Mouse (Mus musculus): ENCODE results near the gene Lrsam1. TPM values are rescaled to one million over a fixed set of nuclear protein-coding genes. Genes with fewer than 3 reads are reported as not detected.

Gene Lrsam1
- polyA plus RNA-seq, 1 experiment from 2014 or later = 7.4 TPM

DNA sequence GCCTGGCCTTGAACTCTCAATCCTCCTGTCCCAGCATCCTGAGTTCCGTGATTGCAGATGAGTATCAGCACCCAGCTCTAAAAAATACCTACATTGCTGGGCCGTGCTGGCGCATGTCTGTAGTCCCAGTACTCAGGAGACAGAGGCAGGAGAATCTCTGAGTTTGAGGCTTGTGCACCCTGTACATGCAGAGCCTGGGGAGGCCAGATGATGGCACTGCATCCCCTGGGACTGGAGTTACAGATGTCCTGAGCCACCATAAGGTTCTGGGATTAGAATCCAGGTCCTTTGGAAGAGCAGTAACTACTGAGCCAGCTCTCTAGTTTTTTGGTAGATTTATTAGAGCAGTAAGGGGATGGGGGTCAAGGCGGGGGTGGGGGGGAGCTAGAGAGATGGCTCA is 20.9 kb downstream of the Lrsam1 start:
- Histone ChIP-seq H3K27ac (replicated peaks in 1 of 2; ENCODE audit: control insufficient read depth in 1 of 2, insufficient read depth in 1 of 2, low read depth in 2 of 2, low read length in 2 of 2) (no peak overlapping the region), H3K4me2 (ENCODE audit: low read length) (no peak overlapping the region), H3K9me3 (ENCODE audit: control insufficient read depth, low read length) (no peaks in the 10 kb centered on the region), H3K27me3 (ENCODE audit: control insufficient read depth, insufficient read depth, low read length) (no peaks in the 10 kb centered on the region), H3K4me1 (ENCODE audit: control insufficient read depth in 2 of 2, insufficient read depth in 2 of 2, low read length in 2 of 2) (no peaks in the 10 kb centered on the region), H3K9ac (ENCODE audit: low read length) (no peak overlapping the region), H3K36me3 (ENCODE audit: control insufficient read depth, insufficient read depth, low read length) (peaks cover 80% of the 10 kb centered on the region), H3K4me3 (ENCODE audit: control insufficient read depth in 1 of 2, insufficient read depth in 1 of 2, low read depth in 1 of 2, low read length in 2 of 2) (no peak overlapping the region)
- ATAC-seq (ENCODE audit: insufficient number of reproducible peaks, insufficient read depth, low FRiP score, low read depth) = no peak
- WGBS = 95% methylated on average over 4 of the region's 4 CpGs

- Histone ChIP-seq H3K9me3 (ENCODE audit: control insufficient read depth, low read length) (no peaks in the 10 kb centered on the region), H3K4me3 (ENCODE audit: control insufficient read depth in 1 of 2, insufficient read depth in 1 of 2, low read depth in 1 of 2, low read length in 2 of 2) (no peak overlapping the region), H3K27ac (replicated peaks in 1 of 2; ENCODE audit: control insufficient read depth in 1 of 2, insufficient read depth in 1 of 2, low read depth in 2 of 2, low read length in 2 of 2) (no peak overlapping the region), H3K27me3 (ENCODE audit: control insufficient read depth, insufficient read depth, low read length) (no peaks in the 10 kb centered on the region), H3K9ac (ENCODE audit: low read length) (no peak overlapping the region), H3K4me1 (ENCODE audit: control insufficient read depth in 2 of 2, insufficient read depth in 2 of 2, low read length in 2 of 2) (no peaks in the 10 kb centered on the region), H3K4me2 (ENCODE audit: low read length) (no peak overlapping the region), H3K36me3 (ENCODE audit: control insufficient read depth, insufficient read depth, low read length) (peaks cover 80% of the 10 kb centered on the region)
- WGBS = 74% methylated on average over 5 of the region's 5 CpGs
- ATAC-seq (ENCODE audit: insufficient number of reproducible peaks, insufficient read depth, low FRiP score, low read depth) = no peak
Measured at GRCm38 (mm10) chr2:32939418-32939817, 22.0 kb downstream of the Lrsam1 start.

DNA sequence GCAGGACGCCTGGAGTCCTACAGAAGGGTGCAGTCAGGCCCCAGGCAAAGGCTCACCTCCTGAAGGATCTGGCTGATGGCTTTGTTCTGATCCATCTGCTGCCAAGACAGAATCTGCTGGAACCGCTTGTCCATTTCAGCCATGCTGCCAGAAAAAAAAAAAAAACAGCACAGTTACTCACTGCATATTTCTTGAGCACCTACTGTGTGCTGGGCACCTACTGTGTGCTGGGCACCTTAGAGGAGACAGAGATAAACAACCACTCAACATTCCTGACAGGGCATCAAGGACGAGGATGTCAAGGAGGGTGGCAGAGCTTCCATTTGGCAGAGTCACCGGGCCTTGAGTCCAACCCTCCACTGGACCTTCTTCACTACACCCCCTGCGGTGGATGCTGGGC is 22.7 kb downstream of the Lrsam1 start:
- Histone ChIP-seq H3K27me3 (ENCODE audit: control insufficient read depth, insufficient read depth, low read length) (no peaks in the 10 kb centered on the region), H3K36me3 (ENCODE audit: control insufficient read depth, insufficient read depth, low read length) (peaks cover 80% of the 10 kb centered on the region), H3K9me3 (ENCODE audit: control insufficient read depth, low read length) (no peaks in the 10 kb centered on the region), H3K4me3 (ENCODE audit: control insufficient read depth in 1 of 2, insufficient read depth in 1 of 2, low read depth in 1 of 2, low read length in 2 of 2) (no peak overlapping the region), H3K4me2 (ENCODE audit: low read length) (no peak overlapping the region), H3K27ac (replicated peaks in 1 of 2; ENCODE audit: control insufficient read depth in 1 of 2, insufficient read depth in 1 of 2, low read depth in 2 of 2, low read length in 2 of 2) (no peak overlapping the region), H3K9ac (ENCODE audit: low read length) (no peak overlapping the region), H3K4me1 (ENCODE audit: control insufficient read depth in 2 of 2, insufficient read depth in 2 of 2, low read length in 2 of 2) (no peaks in the 10 kb centered on the region)
- ATAC-seq (ENCODE audit: insufficient number of reproducible peaks, insufficient read depth, low FRiP score, low read depth) = no peak
- 80% methylated on average over 5 of the region's 5 CpGs for WGBS

DNA sequence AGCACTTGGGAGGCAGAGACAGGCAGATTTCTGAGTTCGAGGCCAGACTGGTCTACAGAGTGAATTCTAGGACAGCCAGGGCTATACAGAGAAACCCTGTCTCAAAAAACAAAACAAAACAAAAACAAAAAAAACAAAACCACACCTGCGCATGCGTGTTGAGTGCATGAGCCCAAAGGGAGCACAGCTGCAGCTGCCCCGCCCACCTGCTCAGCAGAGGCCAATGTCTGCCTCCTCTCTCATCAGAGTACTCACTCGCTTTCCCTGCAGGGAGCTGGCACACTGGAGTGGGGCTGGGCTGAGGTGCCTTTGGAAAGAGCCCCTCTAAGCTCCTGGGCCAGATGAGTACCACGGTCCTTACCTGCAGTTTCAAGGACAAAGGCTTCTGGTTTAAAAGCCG is 29.7 kb downstream of the Lrsam1 start:
- Histone ChIP-seq H3K36me3 (ENCODE audit: control insufficient read depth, insufficient read depth, low read length) (peaks cover 48% of the 10 kb centered on the region), H3K4me2 (ENCODE audit: low read length) (no peak overlapping the region), H3K9ac (ENCODE audit: low read length) (no peak overlapping the region), H3K4me1 (ENCODE audit: control insufficient read depth in 2 of 2, insufficient read depth in 2 of 2, low read length in 2 of 2) (no peaks in the 10 kb centered on the region), H3K4me3 (ENCODE audit: control insufficient read depth in 1 of 2, insufficient read depth in 1 of 2, low read depth in 1 of 2, low read length in 2 of 2) (no peak overlapping the region), H3K9me3 (ENCODE audit: control insufficient read depth, low read length) (no peaks in the 10 kb centered on the region), H3K27ac (replicated peaks in 1 of 2; ENCODE audit: control insufficient read depth in 1 of 2, insufficient read depth in 1 of 2, low read depth in 2 of 2, low read length in 2 of 2) (no peak overlapping the region), H3K27me3 (ENCODE audit: control insufficient read depth, insufficient read depth, low read length) (no peaks in the 10 kb centered on the region)
- no peak for ATAC-seq (ENCODE audit: insufficient number of reproducible peaks, insufficient read depth, low FRiP score, low read depth)
- 77% methylated on average over 7 of the region's 7 CpGs for WGBS

GRCm38 (mm10) chr2:32928947-32929829 is 32.2 kb downstream of the Lrsam1 start:
- no peak overlapping the region for H3K4me2 ChIP-seq (ENCODE audit: low read length)
- no peak overlapping the region for H3K4me3 ChIP-seq (ENCODE audit: control insufficient read depth in 1 of 2, insufficient read depth in 1 of 2, low read depth in 1 of 2, low read length in 2 of 2)
- H3K27ac ChIP-seq (replicated peaks in 1 of 2; ENCODE audit: control insufficient read depth in 1 of 2, insufficient read depth in 1 of 2, low read depth in 2 of 2, low read length in 2 of 2) = no peak overlapping the region
- no peaks in the 10 kb centered on the region for H3K9me3 ChIP-seq (ENCODE audit: control insufficient read depth, low read length)
- H3K36me3 ChIP-seq (ENCODE audit: control insufficient read depth, insufficient read depth, low read length) = peaks cover 47% of the 10 kb centered on the region
- WGBS = 84% methylated on average over 19 of the region's 19 CpGs
- no peaks in the 10 kb centered on the region for H3K27me3 ChIP-seq (ENCODE audit: control insufficient read depth, insufficient read depth, low read length)
- no peak overlapping the region for H3K9ac ChIP-seq (ENCODE audit: low read length)
- H3K4me1 ChIP-seq (ENCODE audit: control insufficient read depth in 2 of 2, insufficient read depth in 2 of 2, low read length in 2 of 2) = no peaks in the 10 kb centered on the region
- ATAC-seq (ENCODE audit: insufficient number of reproducible peaks, insufficient read depth, low FRiP score, low read depth) = no peak

DNA sequence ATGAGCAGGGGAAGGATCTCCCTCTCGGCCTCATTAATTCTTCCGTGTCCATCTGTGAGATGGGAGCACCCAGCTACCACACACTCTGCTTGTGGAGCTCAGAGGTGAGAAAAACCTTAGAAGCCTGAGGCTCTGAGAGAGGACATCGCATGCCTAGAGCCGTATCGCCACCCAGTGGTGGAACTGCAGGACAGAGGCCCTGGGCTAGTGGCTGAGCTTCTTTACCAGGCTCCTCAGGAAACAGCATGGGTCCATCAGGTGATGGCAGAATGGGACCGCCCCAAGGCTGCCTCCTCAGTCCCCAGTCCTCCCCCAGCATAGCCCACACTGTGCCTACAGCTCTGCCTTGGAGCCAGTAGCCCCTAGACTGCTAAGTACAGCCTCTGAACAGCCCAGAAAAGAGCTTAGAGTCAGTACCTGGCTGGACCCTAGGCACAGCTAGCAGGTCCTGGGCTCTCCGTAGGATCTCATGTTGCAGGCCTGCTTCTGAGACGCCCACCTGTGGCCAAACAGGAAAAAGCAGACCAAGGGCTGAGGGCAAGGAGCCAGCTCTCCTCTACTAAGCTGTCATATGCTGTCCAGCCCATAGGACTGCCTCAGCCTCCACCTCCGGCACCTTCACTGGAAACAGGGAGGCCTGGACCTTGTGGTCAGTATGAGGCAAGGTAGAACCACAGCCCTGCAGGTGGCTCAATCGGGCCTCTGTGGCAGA is 33.0 kb downstream of the Lrsam1 start:
- no peaks in the 10 kb centered on the region for H3K4me1 ChIP-seq (ENCODE audit: control insufficient read depth in 2 of 2, insufficient read depth in 2 of 2, low read length in 2 of 2)
- H3K4me2 ChIP-seq (ENCODE audit: low read length) = no peak overlapping the region
- H3K4me3 ChIP-seq (ENCODE audit: control insufficient read depth in 1 of 2, insufficient read depth in 1 of 2, low read depth in 1 of 2, low read length in 2 of 2) = no peak overlapping the region
- no peak overlapping the region for H3K9ac ChIP-seq (ENCODE audit: low read length)
- ATAC-seq (ENCODE audit: insufficient number of reproducible peaks, insufficient read depth, low FRiP score, low read depth) = peak; percentile 16; the same call in 1 of the 2 replicates
- no peaks in the 10 kb centered on the region for H3K27me3 ChIP-seq (ENCODE audit: control insufficient read depth, insufficient read depth, low read length)
- no peak overlapping the region for H3K27ac ChIP-seq (replicated peaks in 1 of 2; ENCODE audit: control insufficient read depth in 1 of 2, insufficient read depth in 1 of 2, low read depth in 2 of 2, low read length in 2 of 2)
- no peaks in the 10 kb centered on the region for H3K9me3 ChIP-seq (ENCODE audit: control insufficient read depth, low read length)
- H3K36me3 ChIP-seq (ENCODE audit: control insufficient read depth, insufficient read depth, low read length) = peaks cover 47% of the 10 kb centered on the region
- 25% methylated on average over 10 of the region's 10 CpGs for WGBS

GRCm38 (mm10) chr2:32927624-32928234 is 33.7 kb downstream of the Lrsam1 start:
- Histone ChIP-seq H3K27me3 (ENCODE audit: control insufficient read depth, insufficient read depth, low read length) (no peaks in the 10 kb centered on the region), H3K4me1 (ENCODE audit: control insufficient read depth in 2 of 2, insufficient read depth in 2 of 2, low read length in 2 of 2) (no peaks in the 10 kb centered on the region), H3K9ac (ENCODE audit: low read length) (no peak overlapping the region), H3K36me3 (ENCODE audit: control insufficient read depth, insufficient read depth, low read length) (peaks cover 49% of the 10 kb centered on the region), H3K9me3 (ENCODE audit: control insufficient read depth, low read length) (no peaks in the 10 kb centered on the region), H3K4me3 (ENCODE audit: control insufficient read depth in 1 of 2, insufficient read depth in 1 of 2, low read depth in 1 of 2, low read length in 2 of 2) (no peak overlapping the region), H3K27ac (replicated peaks in 1 of 2; ENCODE audit: control insufficient read depth in 1 of 2, insufficient read depth in 1 of 2, low read depth in 2 of 2, low read length in 2 of 2) (no peak overlapping the region), H3K4me2 (ENCODE audit: low read length) (no peak overlapping the region)
- no peak for ATAC-seq (ENCODE audit: insufficient number of reproducible peaks, insufficient read depth, low FRiP score, low read depth)
- WGBS = 76% methylated on average over 15 of the region's 15 CpGs
